ENCODE assay signal across 7 mouse cellular contexts in genomic region chr6:90606538-90606937, GRCm38 (mm10).
DNase-seq lines count a peak whose midpoint lies in the region.

No protein-coding gene starts in this region.

- peak; percentile 77 to 78 for DNase-seq in B cell, adult 2 months
- peak; percentile 59 to 68 for DNase-seq in CD8-positive naive resting alpha-beta T cell, adult 2 months (ENCODE audit: low read depth in 2 of 2, low spot score in 2 of 2)
- DNase-seq in c-Kit-negative CD71-positive TER-119-positive erythroid progenitor cells, embryonic 14.5 days (ENCODE audit: low read depth, low spot score): peak; percentile 82
- DNase-seq in frontal cortex, postnatal 36 days (ENCODE audit: low spot score in 2 of 2): peak; percentile 44 to 63
- DNase-seq in kidney, postnatal 14 days: peak; percentile 74
- DNase-seq in lung, adult 18-20 months: peak; percentile 61 to 63
- DNase-seq in right cerebral cortex, postnatal 4 days: peak; percentile 56

Comparison
In these comparisons a context has a peak if more than half of its experiments do, and no peak if none do; other contexts are left out.
1. Peak in every context shown above with its lines: DNase-seq.